Mouse (Mus musculus) cerebellum, adult 9-10 months (tissue): ENCODE results near the gene Sipa1l1.
"Not testable (repeated sequence)": the region's sequence is repeated elsewhere in the genome, so short reads cannot be mapped to it uniquely, and the experiment has no call there.

Experiments
- DNase-seq: peaks from one replicate; pipeline ENCODE4 v3.0.0; 2022

Gene Sipa1l1

DNA sequence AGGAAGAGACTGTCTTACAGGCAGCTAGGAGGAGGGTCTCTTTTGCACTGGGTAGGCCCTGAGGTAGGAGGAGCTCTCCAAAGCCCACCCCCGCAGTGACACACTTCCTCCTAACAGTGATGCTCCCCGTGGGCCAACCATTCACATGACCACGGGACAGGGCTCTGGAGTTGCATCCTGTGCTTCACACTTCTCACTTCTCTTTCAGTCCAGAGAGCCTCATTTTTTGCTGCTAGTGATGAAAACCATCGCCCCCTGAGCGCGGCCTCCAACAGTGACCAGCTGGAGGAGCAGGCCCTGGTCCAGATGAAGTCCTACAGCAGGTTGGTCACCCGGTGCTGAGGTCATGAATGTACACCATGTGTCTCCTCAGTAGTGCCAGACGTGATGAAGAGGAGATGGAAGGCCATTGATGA, 277.5 kb downstream of the Sipa1l1 start:
- DNase-seq = no peak

DNA sequence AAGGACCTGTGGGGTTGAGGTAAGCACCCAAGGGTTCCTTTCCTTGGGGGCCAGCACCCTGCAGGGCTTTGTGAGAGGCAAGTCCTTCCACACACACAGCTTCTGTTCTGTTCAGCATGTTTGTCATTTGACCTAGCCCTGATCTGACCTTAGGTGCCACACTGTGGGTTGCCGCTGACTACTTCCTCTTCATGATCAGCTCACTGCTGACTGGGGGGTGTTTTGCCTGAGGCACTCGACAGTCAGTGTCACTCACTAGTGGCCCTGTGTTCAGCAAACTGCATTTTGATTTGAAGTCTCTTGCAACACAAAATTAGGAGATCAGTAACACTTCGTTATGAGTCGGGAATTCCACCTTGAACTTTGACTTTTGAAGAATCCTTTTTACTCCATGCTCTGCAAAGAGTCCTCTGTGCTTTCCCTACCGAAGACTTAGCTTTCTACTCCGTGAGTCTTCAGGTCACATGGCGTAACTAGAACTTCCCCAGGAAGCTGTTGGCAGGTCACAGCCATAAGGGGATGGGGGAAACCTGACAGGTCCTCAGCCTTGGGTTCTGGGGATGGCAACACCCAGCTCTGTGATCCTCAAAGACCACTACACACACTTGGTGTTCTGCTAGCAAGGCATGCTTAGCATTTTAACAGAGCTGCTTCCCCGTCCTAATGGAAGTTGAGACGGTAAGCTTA, 279.2 kb downstream of the Sipa1l1 start:
- DNase-seq = no peak

DNA sequence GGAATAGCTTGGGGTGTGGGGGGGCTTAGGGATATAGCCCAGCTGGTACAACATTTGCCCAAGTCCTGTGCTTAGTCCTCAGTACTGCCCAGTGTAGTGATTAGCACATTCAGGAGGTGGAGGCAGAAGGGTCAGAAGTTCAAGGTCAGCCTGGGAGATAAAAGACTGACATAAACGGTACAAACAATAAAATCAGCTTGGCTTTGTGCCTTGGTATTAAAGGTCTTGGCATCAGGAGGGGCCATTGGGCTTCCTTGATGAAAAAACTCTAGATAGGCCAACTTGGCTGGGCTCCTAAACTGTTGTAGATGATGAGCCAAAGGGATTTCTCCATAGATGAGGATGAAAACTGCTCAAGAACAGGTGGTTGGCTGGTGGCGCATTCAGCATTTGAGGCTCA, 283.3 kb downstream of the Sipa1l1 start:
- DNase-seq = no peak

DNA sequence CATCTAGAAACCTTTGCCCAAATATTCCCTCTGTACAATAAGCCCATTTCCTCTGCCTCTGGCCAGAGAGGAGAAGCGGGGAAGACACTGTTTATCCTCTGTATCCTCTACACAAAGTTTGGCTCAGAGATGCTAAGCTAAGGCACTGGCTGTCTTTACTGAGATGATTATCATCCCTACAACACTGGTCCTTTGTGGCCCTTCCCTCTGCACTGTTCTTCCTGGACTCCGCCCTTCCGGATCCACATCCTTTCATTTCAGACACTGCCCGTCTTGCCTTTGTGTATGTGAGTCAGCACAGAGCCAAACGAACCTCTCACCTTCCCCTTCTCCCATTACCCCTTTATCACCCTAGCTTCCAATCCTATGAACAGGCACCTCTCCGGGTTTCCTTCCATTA, 285.3 kb downstream of the Sipa1l1 start:
- DNase-seq = no peak

DNA sequence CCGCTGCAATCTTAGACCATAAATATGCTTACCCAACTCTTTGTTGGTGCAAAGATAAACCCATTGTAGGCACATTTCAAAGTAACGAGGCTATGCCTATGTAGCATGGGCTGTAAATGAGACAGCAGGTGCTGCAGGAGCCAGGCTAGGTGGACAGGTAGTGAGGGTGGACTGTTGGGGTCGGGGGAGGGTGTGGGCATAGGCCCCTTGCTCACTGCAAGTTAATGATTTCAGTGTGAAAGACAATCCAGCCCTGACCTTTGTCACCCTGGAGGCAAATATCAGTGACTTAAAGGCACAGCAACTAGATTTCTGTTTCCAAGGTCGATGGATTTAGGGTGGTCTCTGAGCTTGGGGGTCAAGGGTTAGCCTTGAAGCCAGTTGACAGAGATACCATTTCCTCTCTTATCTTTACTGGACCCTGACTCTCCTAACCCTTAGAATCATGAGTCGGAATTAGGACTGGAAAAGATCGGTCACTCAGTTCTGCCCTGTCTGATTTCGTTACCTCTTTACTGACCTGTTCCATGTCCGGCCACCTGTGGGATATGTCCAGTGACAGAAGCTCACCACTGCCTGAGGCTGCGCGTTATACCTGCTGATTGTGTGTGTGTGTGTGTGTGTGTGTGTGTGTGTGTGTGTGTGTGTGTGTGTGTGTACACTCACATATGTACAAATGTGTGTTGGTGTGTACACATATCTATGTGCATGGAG, 286.7 kb downstream of the Sipa1l1 start:
- no peak for DNase-seq

DNA sequence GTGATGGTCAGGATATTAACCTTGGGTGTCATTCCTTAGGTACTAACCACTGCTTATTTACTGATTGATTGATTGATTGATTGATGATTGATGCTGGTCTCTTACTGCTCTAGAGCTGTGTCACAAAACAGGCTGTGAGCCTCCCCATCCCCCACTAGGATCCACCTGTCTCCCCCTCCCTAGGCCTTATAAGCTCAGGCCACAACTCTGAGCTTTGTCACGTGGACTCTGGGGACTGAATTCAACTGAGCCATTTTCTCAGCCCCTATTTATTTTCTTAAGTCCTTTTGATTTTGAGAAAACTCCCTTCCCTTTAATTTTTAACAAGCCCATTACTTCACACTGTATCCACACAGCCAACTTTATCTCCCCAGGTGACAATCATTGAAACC, 287.3 kb downstream of the Sipa1l1 start:
- no peak for DNase-seq

DNA sequence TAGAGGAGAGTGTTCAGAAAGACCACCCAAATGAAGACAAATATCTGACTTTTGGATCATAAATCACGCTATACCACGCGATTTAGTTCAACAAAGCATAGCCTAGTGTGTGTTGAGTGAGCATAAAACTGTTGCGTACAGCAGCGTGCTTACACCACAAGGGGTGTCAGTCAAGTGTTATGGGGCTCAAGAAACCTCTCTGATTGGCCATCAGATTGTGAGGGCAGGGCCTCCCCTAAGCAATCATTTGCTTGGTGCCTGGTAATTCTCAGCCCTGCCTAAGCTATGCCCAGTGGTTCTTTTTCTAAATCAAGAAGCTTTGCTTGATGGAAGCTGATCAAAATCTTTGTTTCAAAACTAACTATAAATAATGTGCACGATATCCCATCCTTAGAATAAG, 288.5 kb downstream of the Sipa1l1 start:
- DNase-seq = no peak

DNA sequence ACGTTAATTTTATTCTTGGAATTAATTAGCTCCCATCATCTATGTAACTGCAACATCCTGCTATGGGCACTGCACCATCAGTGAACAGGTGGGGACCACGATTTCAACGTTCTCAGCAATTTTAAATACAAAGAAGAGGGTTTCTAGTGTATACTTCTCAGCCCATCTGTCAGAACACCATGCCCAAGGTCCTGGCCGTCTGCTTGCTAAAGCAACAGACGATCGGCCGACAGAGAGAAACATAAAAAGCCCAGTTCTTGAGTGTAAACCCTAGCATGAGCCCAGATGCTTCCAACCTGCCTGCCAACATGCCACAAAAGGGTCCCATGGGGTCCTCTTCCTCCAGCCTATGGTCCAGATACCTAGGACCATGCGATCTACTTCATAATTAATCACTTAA, 288.9 kb downstream of the Sipa1l1 start:
- DNase-seq = peak; percentile 65

DNA sequence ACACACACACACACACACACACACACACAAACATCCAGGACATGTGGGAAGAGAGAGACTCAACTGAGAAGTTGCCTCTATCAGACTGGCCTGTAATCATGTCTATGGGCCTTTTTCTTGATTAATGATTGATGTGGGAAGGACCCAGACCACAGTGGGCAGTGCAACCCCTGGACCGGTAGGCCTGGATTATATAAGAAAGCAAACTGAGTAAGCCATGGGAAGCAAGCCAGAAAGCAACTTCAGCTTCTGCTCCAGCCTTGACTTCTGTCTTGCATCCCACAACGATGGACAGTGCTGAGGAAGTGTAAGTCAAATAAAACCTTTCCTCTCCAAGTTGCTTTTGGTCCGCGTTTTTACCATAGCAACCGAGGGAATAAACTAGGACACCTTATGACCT, 298.1 kb downstream of the Sipa1l1 start:
- no peak for DNase-seq

DNA sequence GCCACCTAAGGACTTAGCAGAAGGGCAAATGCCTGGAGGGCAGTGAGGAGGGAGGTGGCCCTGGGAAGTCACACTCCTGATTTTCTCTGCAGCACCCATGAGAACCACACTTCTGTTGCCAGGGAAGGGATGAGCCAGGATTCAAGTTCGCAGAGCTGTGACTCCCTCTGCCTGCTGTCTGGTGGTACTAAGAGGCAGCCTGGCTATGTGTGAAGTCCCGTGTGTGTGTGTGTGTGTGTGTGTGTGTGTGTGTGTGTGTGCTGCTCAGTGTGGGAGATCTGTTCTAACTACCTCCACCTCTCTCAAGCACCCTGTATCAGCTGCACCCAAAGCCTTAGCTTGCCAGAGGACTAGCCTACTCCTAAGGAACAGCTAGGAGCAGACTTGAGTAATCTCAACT, 298.5 kb downstream of the Sipa1l1 start:
- DNase-seq = no peak

DNA sequence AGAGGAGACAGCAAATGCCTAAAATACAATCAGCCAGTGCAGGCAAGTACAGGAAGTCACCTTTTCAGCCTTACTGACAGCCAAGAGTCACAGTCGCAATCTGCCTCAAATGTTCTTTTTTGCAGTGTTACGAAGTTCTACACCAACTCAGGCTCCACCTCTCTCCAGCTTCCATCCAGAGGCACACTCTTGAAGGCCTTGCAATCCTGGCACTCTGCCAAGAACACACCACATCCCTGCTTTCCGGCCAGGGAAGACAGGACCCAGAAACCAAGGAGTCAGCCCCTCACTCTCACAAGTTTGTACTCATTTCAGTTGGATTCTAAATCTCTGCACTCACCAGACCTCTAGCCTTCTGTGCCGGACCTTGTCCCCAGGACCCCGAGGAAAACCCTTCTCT, 299.3 kb downstream of the Sipa1l1 start:
- no peak for DNase-seq

DNA sequence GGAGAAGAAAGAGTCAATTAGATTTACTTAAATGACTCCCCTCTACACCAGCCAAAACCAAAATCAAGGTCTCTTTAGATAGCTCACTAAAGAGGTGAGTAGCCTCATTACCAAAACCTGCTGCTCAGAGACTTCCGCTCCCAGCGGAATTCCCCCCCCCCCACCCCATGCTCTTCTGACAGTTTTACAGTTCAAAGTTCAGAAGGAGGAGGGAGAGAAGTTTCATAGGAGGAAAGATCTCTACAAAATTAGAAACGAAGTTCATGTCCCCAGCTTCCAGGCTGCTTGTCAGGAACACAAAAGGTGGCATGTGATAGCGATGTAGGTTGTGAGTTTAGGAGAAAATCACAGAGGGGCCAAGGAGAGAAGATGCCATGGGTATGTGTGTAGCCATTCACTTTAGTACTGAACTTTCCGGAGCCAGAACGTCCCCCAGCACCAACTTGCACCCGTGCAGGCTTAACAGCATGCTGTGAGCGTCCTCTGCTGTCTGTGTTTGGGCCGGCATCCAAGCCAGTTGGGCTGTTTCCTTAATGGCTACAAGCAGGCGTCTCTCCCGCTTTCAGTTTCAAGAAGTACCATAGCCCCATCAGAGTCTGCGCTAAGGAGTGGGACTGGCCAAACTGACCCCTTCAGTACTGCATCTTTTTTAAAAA, 300.7 kb downstream of the Sipa1l1 start:
- peak; percentile 92 for DNase-seq

DNA sequence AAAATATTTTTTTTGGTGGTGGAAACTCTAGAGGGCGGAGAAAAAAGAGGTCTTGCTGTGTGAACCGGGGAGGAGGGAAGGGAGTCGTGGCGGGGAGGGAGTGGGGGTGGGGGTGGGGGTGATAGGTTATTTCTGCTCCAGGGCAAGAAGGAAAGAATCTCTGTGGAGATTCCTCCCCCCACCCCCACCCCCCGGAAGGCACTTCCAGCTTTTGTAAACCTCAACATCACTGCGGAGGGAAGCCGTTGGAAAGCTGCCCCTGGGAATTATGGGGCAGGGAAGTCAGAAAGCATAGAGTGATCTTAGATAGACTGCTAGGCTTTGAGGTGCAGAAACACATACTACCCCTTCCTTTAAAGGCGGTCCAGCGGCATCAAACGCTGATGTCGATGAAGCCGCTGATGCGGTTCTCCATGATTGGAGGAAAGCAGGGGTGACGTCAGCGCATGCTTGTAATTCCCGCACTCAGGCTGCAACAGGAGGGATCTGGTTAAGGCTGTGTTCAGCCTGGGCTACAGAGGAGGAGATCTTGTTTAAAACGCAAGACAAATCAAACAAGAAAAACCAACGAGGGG, 301.3 kb downstream of the Sipa1l1 start:
- DNase-seq = peak; percentile 86

DNA sequence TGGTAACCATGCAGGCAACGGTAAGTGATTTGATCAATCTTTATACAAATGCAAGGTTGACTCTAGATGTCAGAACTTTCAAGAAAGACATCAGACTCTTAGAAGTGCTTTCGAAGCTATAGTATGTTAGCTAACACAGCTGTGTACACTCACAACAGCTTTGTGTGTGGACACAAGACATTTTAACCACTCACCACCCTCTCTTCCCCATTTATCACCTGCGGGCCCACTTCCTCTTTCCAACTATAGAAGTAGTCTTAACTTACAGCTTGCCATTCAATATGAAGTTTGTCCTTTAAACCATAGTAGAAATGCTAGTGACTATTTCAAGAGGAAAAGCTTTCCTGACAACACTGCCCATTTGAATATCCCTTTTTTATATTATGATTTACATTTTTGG, 303.7 kb downstream of the Sipa1l1 start:
- DNase-seq = no peak

DNA sequence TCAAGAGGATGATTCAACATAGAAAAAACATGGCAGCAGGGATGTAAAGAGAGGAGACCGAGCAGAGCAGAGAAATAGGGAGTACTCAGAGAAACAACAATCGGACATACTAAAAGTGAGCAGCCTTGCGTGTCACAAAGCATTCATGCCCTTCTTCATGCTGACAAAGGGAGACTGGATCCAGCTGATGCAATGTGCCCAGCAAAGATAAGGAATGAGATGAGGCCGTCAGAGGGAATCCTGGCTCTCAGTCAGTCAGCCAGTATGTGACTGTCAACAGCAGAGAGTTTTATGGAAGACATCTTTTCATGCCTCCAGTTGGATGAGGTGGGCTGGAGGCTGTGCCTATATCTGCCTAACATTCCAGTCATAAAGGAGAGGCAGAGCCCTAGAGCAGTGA, 304.1 kb downstream of the Sipa1l1 start:
- DNase-seq = no peak

DNA sequence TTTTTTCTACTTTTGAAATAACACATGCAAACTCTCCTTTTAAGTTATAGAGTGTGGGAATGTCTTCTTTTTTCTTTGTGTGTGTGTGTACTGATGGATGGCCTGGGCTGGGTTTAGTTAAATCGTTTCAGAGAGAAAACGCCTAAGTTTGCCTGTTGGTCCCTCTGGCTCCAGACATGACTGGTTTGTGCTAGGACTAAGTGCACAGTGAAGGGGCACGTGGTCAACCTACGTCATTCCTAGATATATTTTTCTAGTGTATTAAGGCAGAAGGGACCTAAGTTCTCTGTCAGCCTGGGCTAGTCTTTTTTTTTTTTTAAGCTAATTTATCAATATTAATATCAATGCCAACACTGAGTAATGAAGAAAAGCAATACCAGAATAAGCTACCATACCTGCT, 305.3 kb downstream of the Sipa1l1 start:
- DNase-seq = no peak

DNA sequence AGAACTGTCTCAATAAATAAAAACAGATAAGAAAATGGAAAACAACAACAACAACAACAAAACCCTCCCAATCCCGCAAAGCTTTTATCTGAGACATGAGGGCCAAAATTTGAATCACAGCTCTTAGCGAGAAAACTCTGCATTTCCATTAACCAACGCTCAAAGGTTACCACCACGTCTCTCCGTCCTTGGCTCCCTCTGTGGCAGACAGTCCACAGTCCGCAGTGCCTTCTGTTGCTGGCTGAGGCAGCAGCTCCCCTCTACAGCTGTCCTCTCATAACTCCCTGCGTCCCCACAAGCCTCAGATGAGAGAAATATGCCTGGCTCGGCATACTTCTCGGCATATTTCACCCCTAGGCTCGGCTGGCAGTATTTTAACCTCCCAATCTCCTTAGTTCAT, 306.9 kb downstream of the Sipa1l1 start:
- no peak for DNase-seq

DNA sequence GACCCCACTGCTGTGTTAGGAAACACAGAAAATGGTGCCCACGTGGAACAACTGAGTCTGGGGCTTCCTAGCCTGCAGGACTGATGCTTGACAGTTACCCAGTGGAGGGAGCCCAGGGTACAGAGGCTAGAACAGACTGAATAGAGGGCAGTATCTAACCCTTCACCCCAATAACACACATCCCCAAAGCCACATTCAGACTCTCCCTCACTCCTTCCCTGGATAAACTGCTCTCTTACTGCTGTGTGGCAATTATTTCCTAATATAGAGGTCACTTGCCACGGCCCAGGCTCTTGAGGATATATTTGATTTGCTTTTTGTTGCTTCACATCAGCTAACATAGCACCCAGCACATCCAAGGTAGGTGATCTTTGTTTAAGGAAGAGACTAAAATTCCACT, 307.5 kb downstream of the Sipa1l1 start:
- no peak for DNase-seq

DNA sequence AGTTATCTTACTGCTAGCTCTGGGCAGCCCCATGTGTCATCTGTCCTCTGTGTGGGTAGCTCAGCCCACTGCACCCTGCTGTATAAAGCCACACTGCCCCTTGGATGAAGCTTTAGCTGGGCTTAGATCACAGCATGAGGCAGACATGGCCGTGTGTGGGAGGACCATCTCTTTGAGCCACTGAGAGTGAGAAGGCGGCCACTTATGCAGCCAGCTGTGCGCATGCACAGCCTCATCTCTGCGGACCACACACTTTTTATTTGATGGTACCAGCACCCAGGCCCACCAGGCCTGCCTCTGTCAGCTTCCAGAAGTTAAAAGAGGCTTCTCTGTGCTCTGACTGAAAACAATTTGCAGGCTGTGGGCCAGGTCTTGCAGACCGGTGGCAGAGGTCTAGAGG, 308.7 kb downstream of the Sipa1l1 start:
- no peak for DNase-seq

DNA sequence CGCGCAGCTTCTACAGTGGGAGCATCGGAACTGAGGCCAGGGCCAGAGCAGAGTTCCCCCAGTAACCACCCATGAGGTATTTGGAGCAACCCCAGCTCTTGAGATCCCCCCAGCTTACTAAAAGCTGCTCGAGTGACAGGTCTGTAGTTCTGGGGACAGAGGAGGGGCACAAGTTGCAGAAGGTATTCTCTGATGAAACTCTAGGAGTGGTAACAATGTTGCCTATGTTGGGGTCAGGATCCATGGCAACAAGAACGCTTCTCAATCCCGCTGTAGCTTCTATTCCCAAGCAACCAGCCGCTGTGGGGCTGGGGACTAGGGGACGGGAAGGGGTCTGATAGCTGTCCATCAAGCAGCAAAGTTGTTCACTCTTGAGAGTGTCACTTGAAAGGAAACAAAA, 309.1 kb downstream of the Sipa1l1 start:
- no peak for DNase-seq

DNA sequence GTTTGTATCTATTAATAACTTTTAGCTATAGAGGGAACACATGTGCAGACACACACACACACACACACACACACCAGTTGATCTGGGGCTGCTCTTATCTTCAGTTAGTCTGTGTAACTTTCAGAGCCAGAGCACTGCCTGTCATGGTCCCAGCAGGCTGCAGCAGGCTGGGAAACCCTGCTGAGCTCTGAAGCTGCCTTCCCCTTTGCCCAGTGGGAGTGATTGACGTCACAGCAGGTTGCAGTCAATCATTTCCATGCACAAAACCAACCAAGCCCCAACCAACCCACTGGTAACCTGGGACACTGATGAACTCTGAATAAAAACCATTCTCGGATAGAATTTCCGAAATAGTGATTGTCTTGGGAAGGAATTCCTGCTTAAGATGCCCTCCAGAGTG, 310.3 kb downstream of the Sipa1l1 start:
- DNase-seq = no peak

DNA sequence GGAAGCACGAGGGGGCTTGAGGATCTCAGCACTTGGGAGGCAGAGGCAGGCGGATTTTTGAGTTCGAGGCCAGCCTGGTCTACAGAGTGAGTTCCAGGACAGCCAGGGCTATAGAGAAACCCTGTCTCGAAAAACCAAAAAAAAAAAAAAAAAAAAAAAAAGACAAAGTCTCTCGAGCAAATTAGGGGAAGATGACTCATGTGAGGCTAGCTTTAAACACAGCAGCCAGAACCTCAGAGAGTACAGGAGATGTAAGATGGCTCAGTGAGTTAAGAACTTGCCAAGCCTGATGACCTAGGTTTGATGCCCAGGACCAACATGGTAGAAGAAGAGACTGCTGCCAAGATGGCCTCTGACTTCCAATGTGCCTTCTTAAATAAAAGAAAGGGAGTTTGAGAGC, 311.3 kb downstream of the Sipa1l1 start:
- not testable (repeated sequence) for DNase-seq

DNA sequence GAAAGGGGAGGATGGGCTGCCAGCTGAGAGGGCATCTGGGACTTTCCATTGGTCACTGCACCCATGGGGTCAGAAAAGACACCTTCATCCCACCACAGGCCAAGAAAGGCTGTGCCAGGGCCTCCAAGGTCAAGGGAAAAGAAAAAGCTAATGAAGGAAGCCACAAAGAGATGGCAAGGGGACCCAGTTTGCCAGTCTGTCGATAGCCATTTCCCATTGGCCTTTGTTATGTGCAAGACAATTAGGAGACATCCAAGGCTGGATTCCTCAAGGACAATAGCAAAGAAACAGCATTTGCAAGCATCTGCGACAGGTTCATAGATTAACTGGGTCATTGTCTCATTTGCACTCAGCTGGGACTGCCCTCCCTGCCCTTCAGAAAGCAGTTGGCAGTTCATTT, 316.3 kb downstream of the Sipa1l1 start:
- DNase-seq = no peak
